Mouse (Mus musculus) megakaryocyte, embryonic 14.5 days (primary cell): ENCODE results near the gene Tent4b.

Experiments
- FLI1 ChIP-seq: IDR thresholded peaks from 2 replicates; pipeline ENCODE4 v1.6.1; 2012; ENCODE audit warnings: low read length, inconsistent platforms, mixed read lengths
- GATA1 ChIP-seq: IDR thresholded peaks from 3 replicates; pipeline ENCODE4 v1.6.1; 2012; ENCODE audit warnings: mixed read lengths, low read length, inconsistent platforms, borderline replicate concordance

DNA sequence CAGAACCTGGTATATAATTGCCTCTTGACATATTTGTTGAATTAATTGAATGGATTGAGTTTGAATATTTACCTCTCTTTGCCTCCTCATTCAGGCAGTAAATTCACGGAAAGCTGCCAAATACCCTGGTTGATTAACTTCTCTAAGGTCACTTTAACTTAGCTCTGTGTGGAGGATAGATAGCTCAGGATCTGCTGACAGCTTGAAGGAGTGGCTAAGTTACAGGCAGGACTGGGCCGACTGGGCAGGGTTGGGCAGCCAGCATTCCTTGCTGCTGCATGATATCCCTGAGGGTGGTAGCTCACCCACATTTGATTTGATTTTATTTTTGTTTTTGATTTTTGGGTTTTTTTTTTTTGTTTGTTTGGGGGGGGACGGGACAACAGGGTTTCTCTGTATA lies 1.7 kb upstream of the Tent4b start:
- TF ChIP-seq FLI1: no peak
- no peak for TF ChIP-seq GATA1
